Mouse (Mus musculus) forebrain, embryonic 12.5 days (tissue): ENCODE measurements around the gene Zfp691. TPM values are rescaled to one million over a fixed set of nuclear protein-coding genes. Genes with fewer than 3 reads are reported as not detected.

Experiments
- ATAC-seq: fragments of 200-750 bp; cut with Nextera tagmentation; 2 replicates; pipeline ENCODE4 v1.8.0; 2017; ENCODE audit warnings: moderate TSS enrichment; ENCODE audit not compliant: low FRiP score
- H3K27ac ChIP-seq: fragments of 300-500 bp; sonication (generic); 2 replicates; pipeline ENCODE4 v1.5.1; 2016; ENCODE audit warnings: mild to moderate bottlenecking
- H3K27me3 ChIP-seq: fragments of 300-500 bp; sonication (generic); 2 replicates; pipeline ENCODE4 v1.6.1; 2016; ENCODE audit warnings: mild to moderate bottlenecking
- H3K36me3 ChIP-seq: fragments of 300-500 bp; sonication (generic); replicated peaks from 2 replicates; pipeline ENCODE4 v1.6.1; 2016; ENCODE audit warnings: mild to moderate bottlenecking
- H3K4me1 ChIP-seq: fragments of 300-500 bp; sonication (generic); 2 replicates; pipeline ENCODE4 v1.6.1; 2016
- H3K4me2 ChIP-seq: fragments of 300-500 bp; sonication (generic); 2 replicates; pipeline ENCODE4 v1.6.1; 2016; ENCODE audit warnings: mild to moderate bottlenecking, moderate library complexity
- H3K4me3 ChIP-seq: fragments of 300-500 bp; sonication (generic); replicated peaks from 2 replicates; pipeline ENCODE4 v1.5.1; 2016; ENCODE audit warnings: mild to moderate bottlenecking
- H3K9ac ChIP-seq: fragments of 300-500 bp; sonication (generic); 2 replicates; pipeline ENCODE4 v1.6.1; 2016; ENCODE audit warnings: mild to moderate bottlenecking
- H3K9me3 ChIP-seq: fragments of 300-500 bp; sonication (generic); 2 replicates; pipeline ENCODE4 v1.6.1; 2016
- WGBS: fragments of 180-500 bp; shearing (Covaris S2); methylation state at CpG from one replicate; pipeline ENCODE4 v1.1.7; 2016; 5-methylcytosine and 5-hydroxymethylcytosine counted together
- polyA plus RNA-seq: library from polyadenylated mRNA; unstranded; fragments of >200 nt; fragmentation: Nextera tagmentation; extraction: Ambion mirVana; gene quantifications from 2 replicates; pipeline ENCODE4 v1.2.1, GENCODE M21; 2016

Gene Zfp691
- polyA plus RNA-seq, 1 experiment from 2014 or later = 7.8 TPM

GRCm38 (mm10) chr4:119133860-119134259 is 40.1 kb downstream of the Zfp691 start:
- Histone ChIP-seq H3K9ac (no peak overlapping the region), H3K27me3 (no peaks in the 10 kb centered on the region), H3K27ac (no peak overlapping the region), H3K9me3 (no peaks in the 10 kb centered on the region), H3K4me1 (peaks cover 15% of the 10 kb centered on the region), H3K4me3 (no peak overlapping the region), H3K4me2 (no peak overlapping the region), H3K36me3 (peaks cover 82% of the 10 kb centered on the region)
- WGBS = 90% methylated on average over 13 of the region's 13 CpGs
- no peak for ATAC-seq

DNA sequence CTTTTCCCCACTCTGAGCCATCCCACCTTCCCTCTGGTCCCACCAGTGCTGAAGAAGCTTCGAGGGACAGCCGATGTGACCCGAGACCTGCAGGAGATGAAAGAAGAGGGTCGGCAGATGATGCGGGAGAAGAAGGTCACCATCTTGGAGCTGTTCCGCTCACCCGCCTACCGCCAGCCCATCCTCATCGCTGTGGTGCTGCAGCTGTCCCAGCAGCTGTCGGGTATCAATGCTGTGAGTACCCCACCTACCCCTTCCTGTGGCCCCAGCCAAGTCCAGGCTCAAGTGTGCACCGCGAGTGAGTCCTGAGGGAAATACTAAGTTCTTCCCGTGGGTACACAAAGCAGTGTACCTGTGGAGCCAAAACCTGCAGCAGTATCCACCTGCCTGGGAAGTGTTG is 40.7 kb downstream of the Zfp691 start:
- Histone ChIP-seq H3K36me3 (peaks cover 88% of the 10 kb centered on the region), H3K4me2 (no peak overlapping the region), H3K27me3 (no peaks in the 10 kb centered on the region), H3K9me3 (no peaks in the 10 kb centered on the region), H3K4me3 (no peak overlapping the region), H3K27ac (no peak overlapping the region), H3K9ac (no peak overlapping the region), H3K4me1 (peaks cover 9% of the 10 kb centered on the region)
- WGBS = 90% methylated on average over 13 of the region's 13 CpGs
- no peak for ATAC-seq

- no peaks in the 10 kb centered on the region; the same call in 1 of the 2 replicates for H3K4me1 ChIP-seq
- no peak overlapping the region for H3K4me3 ChIP-seq
- H3K9me3 ChIP-seq = no peaks in the 10 kb centered on the region
- H3K9ac ChIP-seq = no peak overlapping the region
- no peak for ATAC-seq
- no peaks in the 10 kb centered on the region for H3K27me3 ChIP-seq
- no peak overlapping the region for H3K4me2 ChIP-seq
- 85% methylated on average over 8 of the region's 8 CpGs for WGBS
- H3K27ac ChIP-seq = no peak overlapping the region
- H3K36me3 ChIP-seq = peaks cover 88% of the 10 kb centered on the region
These were observed 42.6 kb downstream of the Zfp691 start for GRCm38 (mm10) chr4:119131189-119131910.

- no peak overlapping the region for H3K4me3 ChIP-seq
- no peaks in the 10 kb centered on the region for H3K9me3 ChIP-seq
- peaks cover 87% of the 10 kb centered on the region for H3K36me3 ChIP-seq
- H3K27me3 ChIP-seq = no peaks in the 10 kb centered on the region
- ATAC-seq = no peak
- H3K4me2 ChIP-seq = no peak overlapping the region
- H3K4me1 ChIP-seq = no peaks in the 10 kb centered on the region; the same call in 1 of the 2 replicates
- H3K27ac ChIP-seq = no peak overlapping the region
- WGBS = 88% methylated on average over 1 of the region's 1 CpGs
- H3K9ac ChIP-seq = no peak overlapping the region
These were observed 44.9 kb downstream of the Zfp691 start for GRCm38 (mm10) chr4:119129096-119129495.

- ATAC-seq = no peak
- Histone ChIP-seq H3K27ac (no peak overlapping the region), H3K27me3 (no peaks in the 10 kb centered on the region), H3K4me1 (no peaks in the 10 kb centered on the region; the same call in 1 of the 2 replicates), H3K36me3 (peaks cover 87% of the 10 kb centered on the region), H3K9me3 (no peaks in the 10 kb centered on the region), H3K4me2 (no peak overlapping the region), H3K9ac (no peak overlapping the region), H3K4me3 (no peak overlapping the region)
- 86% methylated on average over 7 of the region's 7 CpGs for WGBS
These were observed 45.4 kb downstream of the Zfp691 start for GRCm38 (mm10) chr4:119128547-119128946.

DNA sequence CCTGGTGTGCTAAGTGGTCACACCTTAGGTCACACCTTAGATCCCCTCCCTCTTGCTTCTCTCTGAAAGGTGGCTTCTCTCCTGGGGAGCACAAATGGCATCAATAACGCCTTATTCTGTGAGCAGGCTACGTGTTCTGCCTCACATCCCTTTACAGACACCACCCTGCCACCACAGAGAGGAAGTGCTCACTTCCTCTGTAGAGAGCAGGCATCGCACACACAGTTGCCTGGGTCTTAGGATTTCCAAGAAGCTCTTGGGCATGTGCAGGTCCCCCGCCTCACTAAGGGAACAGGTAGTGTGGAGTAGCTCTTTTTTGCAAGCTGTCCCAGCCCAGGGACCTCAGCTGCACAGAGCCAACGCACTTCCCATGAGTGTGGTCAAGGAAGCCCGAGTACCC is 46.8 kb downstream of the Zfp691 start:
- no peak overlapping the region for H3K4me2 ChIP-seq
- peaks cover 84% of the 10 kb centered on the region for H3K36me3 ChIP-seq
- H3K4me3 ChIP-seq = no peak overlapping the region
- no peaks in the 10 kb centered on the region for H3K27me3 ChIP-seq
- H3K4me1 ChIP-seq = no peaks in the 10 kb centered on the region; the same call in 1 of the 2 replicates
- H3K27ac ChIP-seq = no peak overlapping the region
- ATAC-seq = no peak
- no peak overlapping the region for H3K9ac ChIP-seq
- H3K9me3 ChIP-seq = no peaks in the 10 kb centered on the region
- 82% methylated on average over 6 of the region's 6 CpGs for WGBS

- H3K4me1 ChIP-seq = no peaks in the 10 kb centered on the region; the same call in 1 of the 2 replicates
- no peak overlapping the region for H3K27ac ChIP-seq
- no peak overlapping the region for H3K4me3 ChIP-seq
- no peaks in the 10 kb centered on the region for H3K9me3 ChIP-seq
- ATAC-seq = no peak
- no peak overlapping the region for H3K9ac ChIP-seq
- no peaks in the 10 kb centered on the region for H3K27me3 ChIP-seq
- 80% methylated on average over 9 of the region's 9 CpGs for WGBS
- no peak overlapping the region for H3K4me2 ChIP-seq
- H3K36me3 ChIP-seq = peaks cover 86% of the 10 kb centered on the region
These were observed 48.3 kb downstream of the Zfp691 start for GRCm38 (mm10) chr4:119125577-119126270.

- H3K27me3 ChIP-seq = no peaks in the 10 kb centered on the region
- H3K9me3 ChIP-seq = no peaks in the 10 kb centered on the region
- no peak overlapping the region for H3K4me3 ChIP-seq
- H3K36me3 ChIP-seq = peaks cover 85% of the 10 kb centered on the region
- H3K9ac ChIP-seq = no peak overlapping the region
- whole genome bisulfite sequencing = 80% methylated on average over 2 of the region's 2 CpGs
- H3K27ac ChIP-seq = no peak overlapping the region
- H3K4me2 ChIP-seq = no peak overlapping the region
- ATAC-seq = no peak
- H3K4me1 ChIP-seq = no peaks in the 10 kb centered on the region; the same call in 1 of the 2 replicates
These were observed 49.2 kb downstream of the Zfp691 start for GRCm38 (mm10) chr4:119124771-119125273.

GRCm38 (mm10) chr4:119121249-119121648 is 52.7 kb downstream of the Zfp691 start:
- Histone ChIP-seq H3K4me2 (no peak overlapping the region), H3K27me3 (no peaks in the 10 kb centered on the region), H3K4me1 (peaks cover 15% of the 10 kb centered on the region), H3K9ac (no peak overlapping the region), H3K9me3 (no peaks in the 10 kb centered on the region), H3K4me3 (no peak overlapping the region), H3K36me3 (peaks cover 61% of the 10 kb centered on the region), H3K27ac (no peak overlapping the region)
- WGBS = 65% methylated on average over 4 of the region's 4 CpGs
- no peak for ATAC-seq

- no peak overlapping the region for H3K4me2 ChIP-seq
- no peak overlapping the region for H3K4me3 ChIP-seq
- peaks cover 49% of the 10 kb centered on the region for H3K36me3 ChIP-seq
- H3K9me3 ChIP-seq = no peaks in the 10 kb centered on the region
- no peak overlapping the region for H3K9ac ChIP-seq
- H3K4me1 ChIP-seq = peaks cover 21% of the 10 kb centered on the region
- no peak for ATAC-seq
- H3K27me3 ChIP-seq = no peaks in the 10 kb centered on the region
- 88% methylated on average over 6 of the region's 6 CpGs for WGBS
- H3K27ac ChIP-seq = no peak overlapping the region
These were observed 53.9 kb downstream of the Zfp691 start for GRCm38 (mm10) chr4:119120095-119120494.
